Mouse (Mus musculus): ENCODE measurements around the gene D7Ertd443e.

DNA sequence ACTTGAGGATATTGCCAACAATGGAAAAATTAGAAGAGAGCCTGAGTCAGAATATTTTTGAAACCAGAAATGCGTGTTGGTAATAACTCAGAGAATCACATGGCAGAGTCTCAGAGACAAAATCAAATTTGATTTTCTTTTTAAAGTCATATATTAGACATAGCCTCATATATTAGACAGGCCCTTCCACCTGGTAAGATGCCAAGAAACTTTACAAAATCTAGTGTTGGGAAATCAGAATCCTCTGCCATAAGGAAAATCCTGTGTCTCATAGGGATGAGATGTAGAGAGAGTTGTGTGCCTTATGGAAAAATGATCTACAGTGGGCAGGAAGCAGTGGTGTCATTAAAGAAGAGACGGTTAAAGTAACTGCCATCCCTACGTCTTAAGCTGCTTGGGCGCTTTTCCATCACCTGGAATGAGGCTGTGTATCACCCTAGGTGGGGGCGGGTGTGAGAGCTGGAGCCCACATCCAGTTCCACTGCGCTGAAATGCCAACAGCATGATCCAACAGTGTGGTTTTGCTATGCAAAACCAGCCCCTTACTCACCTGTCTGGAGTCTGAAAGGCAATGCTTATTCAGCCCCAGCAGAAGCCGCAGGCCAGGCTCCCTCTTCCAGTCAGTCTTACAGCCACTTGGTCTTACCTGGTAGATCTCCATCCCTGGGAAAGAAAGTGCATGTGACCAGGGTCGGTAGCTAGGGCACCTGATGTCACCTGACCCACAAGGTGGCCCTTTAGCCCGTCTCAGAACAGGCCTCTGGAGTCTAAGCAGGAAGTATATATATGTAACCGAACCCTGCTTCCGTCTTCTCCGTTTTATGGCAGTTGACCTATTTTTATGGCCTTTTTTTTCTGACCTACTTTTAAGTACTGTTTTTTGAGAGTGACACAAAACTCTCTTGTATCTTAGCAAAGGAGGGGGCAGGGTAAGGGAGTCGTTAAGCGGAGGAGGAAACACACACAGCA is 153.8 kb downstream of the D7Ertd443e start, which contains the start of gene Adam12:
- TF ChIP-seq GATA2 (IDR thresholded peaks at IDR 0.05; ENCODE audit: borderline replicate concordance, low read depth, low read length) (no peak), CTCF (IDR thresholded peaks at IDR 0.05; ENCODE audit: low read depth, low read length) (no peak), POLR2AphosphoS5 (IDR thresholded peaks at IDR 0.05; ENCODE audit: insufficient replicate concordance, low read depth, low read length) (no peak), GATA1 (IDR thresholded peaks at IDR 0.05; ENCODE audit: borderline replicate concordance, low read length) (no peak), TAL1 (conservative IDR thresholded peaks at IDR 0.05; ENCODE audit: low read depth, low read length) (no peak)
